Mouse (Mus musculus) embryonic facial prominence, embryonic 10.5 days (tissue): ENCODE data around the gene Sel1l. TPM values are rescaled to one million over a fixed set of nuclear protein-coding genes. Genes with fewer than 3 reads are reported as not detected.

Experiments used
- DNase-seq: peaks from one replicate; pipeline ENCODE4 v3.0.0-alpha.2; 2017; ENCODE audit warnings: low spot score
- H3K27ac ChIP-seq: fragments of 300-500 bp; sonication (generic); replicated peaks from 2 replicates; pipeline ENCODE4 v1.5.1; 2016; ENCODE audit warnings: mild to moderate bottlenecking
- H3K27me3 ChIP-seq: fragments of 300-500 bp; sonication (generic); replicated peaks from 2 replicates; pipeline ENCODE4 v1.6.1; 2016; ENCODE audit warnings: low read depth, mild to moderate bottlenecking; ENCODE audit not compliant: poor library complexity, severe bottlenecking
- H3K36me3 ChIP-seq: fragments of 300-500 bp; sonication (generic); replicated peaks from 2 replicates; pipeline ENCODE4 v1.6.1; 2016; ENCODE audit warnings: mild to moderate bottlenecking, moderate library complexity
- H3K4me1 ChIP-seq: fragments of 300-500 bp; sonication (generic); 2 replicates; pipeline ENCODE4 v1.6.1; 2016
- H3K4me3 ChIP-seq: fragments of 300-500 bp; sonication (generic); 2 replicates; pipeline ENCODE4 v1.5.1; 2016; ENCODE audit warnings: mild to moderate bottlenecking, moderate library complexity
- H3K9me3 ChIP-seq: fragments of 300-500 bp; sonication (generic); 2 replicates; pipeline ENCODE4 v1.6.1; 2016; ENCODE audit warnings: mild to moderate bottlenecking
- WGBS: fragments of 180-500 bp; shearing (Covaris S2); methylation state at CpG from one replicate; pipeline ENCODE4 v1.1.7; 2016; 5-methylcytosine and 5-hydroxymethylcytosine counted together
- microRNA-seq: library from miRNA; unstranded; fragments of <30 nt; microRNA quantifications from one replicate; pipeline ENCODE4, GENCODE M21; 2017
- polyA plus RNA-seq: library from polyadenylated mRNA; unstranded; fragments of >200 nt; fragmentation: Nextera tagmentation; extraction: Ambion mirVana; gene quantifications from 2 replicates; pipeline ENCODE4 v1.2.1, GENCODE M21; 2016

Sel1l gene
- polyA plus RNA-seq, 1 experiment from 2014 or later: 56.3 TPM

DNA sequence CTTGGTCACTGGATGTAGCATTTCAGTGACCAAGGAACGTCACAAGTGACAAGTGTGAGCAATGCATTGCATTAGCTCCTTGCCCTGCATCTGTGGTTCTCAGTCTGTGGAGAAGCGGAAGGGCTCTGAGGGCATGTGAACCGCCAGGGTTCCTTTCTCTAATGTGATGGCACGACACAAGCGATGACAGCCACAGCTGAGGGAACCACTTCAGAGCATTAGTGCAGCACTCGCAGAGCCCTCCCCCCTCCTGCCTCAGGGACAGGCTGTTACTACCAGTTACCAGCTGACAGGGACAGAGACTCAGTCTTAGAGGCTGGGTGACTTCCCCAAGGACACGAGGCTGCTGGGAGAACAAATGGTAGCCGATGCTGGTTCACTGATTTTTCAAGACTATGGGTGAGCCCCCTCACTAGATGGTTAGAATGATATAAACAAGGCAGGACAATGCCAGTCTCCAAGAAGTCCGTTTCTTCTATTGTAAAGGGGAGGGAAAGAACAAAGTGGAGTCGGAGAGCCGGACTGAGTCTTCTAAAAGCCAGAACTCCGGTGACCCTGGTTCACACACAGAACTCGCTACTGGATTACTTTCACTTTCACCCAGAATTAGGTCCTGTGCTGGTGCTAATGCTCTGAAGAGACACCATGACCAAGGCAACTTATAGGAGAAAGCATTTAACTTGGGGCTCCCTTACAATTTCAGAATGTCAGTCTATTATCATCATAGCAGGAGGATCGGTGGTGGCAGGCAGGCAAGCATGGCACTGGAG, 82.4 kb downstream of the Sel1l start:
- no peak for DNase-seq
- H3K9me3 ChIP-seq: no peaks in the 10 kb centered on the region
- no peaks in the 10 kb centered on the region for H3K27me3 ChIP-seq
- peaks cover 45% of the 10 kb centered on the region for H3K4me1 ChIP-seq
- no peaks in the 10 kb centered on the region for H3K36me3 ChIP-seq
- H3K27ac ChIP-seq: no peak overlapping the region; the same call in 1 of the 2 replicates
- 0 out of 2 replicates have a peak overlapping the region, but pooled peaks have one; percentile 6 for H3K4me3 ChIP-seq
- WGBS: 61% methylated on average over 14 of the region's 14 CpGs

DNA sequence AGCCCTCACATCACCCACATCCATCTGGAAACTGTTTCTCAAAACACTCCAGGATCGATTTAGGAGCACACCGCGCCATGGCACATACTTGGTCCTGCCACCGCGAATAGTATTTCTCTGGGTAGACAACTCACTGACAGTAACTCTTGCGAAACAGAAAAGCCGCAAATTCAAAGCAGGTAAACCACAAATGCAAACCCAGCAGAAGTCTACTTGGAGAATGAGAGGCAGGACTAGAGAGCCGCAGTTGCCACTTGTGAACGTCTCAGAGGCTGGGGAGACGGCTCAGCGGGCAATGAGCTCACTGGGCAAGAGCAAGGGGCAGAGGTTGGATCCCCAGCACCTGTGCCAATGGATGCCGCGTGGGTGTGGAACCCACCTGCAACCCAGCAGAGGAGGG, 83.5 kb downstream of the Sel1l start:
- no peaks in the 10 kb centered on the region for H3K27me3 ChIP-seq
- no peak overlapping the region for H3K4me3 ChIP-seq
- 70% methylated on average over 13 of the region's 13 CpGs for WGBS
- H3K27ac ChIP-seq: no peak overlapping the region
- H3K4me1 ChIP-seq: peaks cover 45% of the 10 kb centered on the region
- no peak for DNase-seq
- H3K36me3 ChIP-seq: no peaks in the 10 kb centered on the region
- H3K9me3 ChIP-seq: no peaks in the 10 kb centered on the region

DNA sequence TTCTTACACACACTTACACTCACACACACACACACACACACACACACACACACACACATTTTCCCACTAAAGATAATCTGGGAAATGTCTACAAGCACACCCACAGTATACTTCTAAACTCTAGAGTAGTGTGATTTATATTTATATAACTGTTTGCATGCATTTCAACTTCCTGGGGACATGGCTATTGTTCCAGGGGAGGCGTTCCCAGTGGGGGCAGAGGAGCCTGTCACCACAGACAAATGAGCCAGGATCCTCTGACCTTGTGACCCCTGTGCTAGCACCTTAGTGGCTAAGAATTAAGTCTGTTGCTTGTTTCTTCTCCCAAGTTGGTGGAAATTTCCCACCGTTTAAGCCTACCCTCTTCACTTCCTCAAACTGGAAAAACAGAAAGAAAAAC, 83.9 kb downstream of the Sel1l start:
- no peak overlapping the region for H3K27ac ChIP-seq
- no peaks in the 10 kb centered on the region for H3K27me3 ChIP-seq
- H3K9me3 ChIP-seq: no peaks in the 10 kb centered on the region
- 18% methylated on average over 2 of the region's 2 CpGs for WGBS
- no peak for DNase-seq
- no peaks in the 10 kb centered on the region for H3K36me3 ChIP-seq
- no peak overlapping the region for H3K4me3 ChIP-seq
- peaks cover 45% of the 10 kb centered on the region for H3K4me1 ChIP-seq

DNA sequence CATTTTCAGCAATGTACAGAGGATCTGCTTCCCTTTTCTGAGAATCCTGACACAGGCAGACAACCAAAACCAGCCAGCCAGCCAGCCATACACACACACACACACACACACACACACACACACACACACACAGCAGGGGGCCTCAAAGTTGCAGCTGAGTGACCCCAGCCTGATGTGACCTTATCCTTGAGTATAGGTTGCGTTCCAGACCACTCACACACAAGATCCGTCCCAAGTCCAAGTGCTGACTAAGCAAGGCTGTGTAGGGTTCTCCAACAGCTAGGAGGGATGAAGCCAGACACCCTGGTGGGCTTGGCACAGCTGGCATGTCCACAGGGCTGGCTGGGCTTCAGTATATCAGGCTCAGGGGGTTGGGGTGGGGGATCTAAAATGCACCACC, 84.5 kb downstream of the Sel1l start:
- 73% methylated on average over 2 of the region's 2 CpGs for WGBS
- no peak overlapping the region for H3K27ac ChIP-seq
- H3K9me3 ChIP-seq: no peaks in the 10 kb centered on the region
- H3K4me1 ChIP-seq: peaks cover 41% of the 10 kb centered on the region
- H3K36me3 ChIP-seq: no peaks in the 10 kb centered on the region
- H3K4me3 ChIP-seq: no peak overlapping the region
- no peak for DNase-seq
- H3K27me3 ChIP-seq: no peaks in the 10 kb centered on the region

DNA sequence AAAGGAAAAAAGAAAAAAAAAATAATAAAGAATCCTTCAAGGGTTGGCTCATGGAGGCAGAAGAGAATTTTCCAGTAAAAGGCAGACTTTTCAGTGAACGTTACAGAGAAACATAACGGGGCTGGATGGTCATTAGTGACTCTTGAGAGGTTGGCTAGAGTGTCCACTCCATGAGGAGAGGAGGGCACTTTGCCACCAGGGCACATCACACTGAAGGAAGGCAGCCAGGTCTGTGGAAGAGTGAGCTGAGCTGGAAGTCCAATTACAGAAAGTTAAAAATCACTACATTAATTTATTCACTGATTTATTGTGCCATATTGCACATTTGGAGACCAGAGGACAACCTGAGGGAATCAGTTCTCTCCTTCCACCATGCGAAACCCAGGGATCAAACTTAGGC, 89.1 kb downstream of the Sel1l start:
- Histone ChIP-seq H3K4me1 (peaks cover 31% of the 10 kb centered on the region), H3K27ac (no peak overlapping the region), H3K4me3 (no peak overlapping the region), H3K36me3 (no peaks in the 10 kb centered on the region), H3K9me3 (no peaks in the 10 kb centered on the region), H3K27me3 (no peaks in the 10 kb centered on the region)
- DNase-seq: no peak
- 92% methylated on average over 3 of the region's 3 CpGs for WGBS

DNA sequence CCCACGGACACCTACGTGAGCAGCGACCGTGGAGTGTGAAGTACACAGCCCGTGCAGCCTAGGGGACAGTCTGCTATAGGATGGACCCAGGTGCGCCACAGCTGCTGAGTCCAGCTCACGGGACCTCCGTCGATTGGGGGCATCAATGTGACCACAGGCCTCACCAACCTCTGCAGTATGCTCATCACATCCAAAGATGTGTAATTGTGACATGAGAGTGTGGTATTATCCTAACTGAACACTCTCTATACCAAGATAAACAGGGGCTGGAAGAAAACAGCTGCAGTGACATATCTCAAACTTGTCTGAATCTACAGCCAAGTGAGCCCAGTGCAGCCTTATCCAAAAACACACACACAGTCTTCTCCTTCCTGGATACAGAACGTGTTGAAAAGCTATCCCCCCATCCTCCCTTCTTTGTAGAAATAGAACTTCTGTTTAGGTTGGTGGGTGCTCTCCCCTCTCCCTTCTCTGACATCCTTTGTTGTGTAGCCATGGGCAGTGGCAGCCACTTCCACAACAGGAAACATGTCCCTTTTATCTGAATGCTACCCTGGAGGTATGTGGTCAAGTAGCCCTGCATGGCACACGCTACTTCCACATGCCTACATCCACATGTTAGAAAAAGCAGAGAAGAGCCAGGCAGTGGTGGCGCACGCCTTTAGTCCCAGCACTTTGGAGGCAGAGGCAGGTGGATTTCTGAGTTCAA, 90.9 kb downstream of the Sel1l start:
- no peaks in the 10 kb centered on the region for H3K27me3 ChIP-seq
- H3K9me3 ChIP-seq: no peaks in the 10 kb centered on the region
- no peak overlapping the region for H3K27ac ChIP-seq
- no peaks in the 10 kb centered on the region for H3K36me3 ChIP-seq
- no peak overlapping the region for H3K4me3 ChIP-seq
- peaks cover 19% of the 10 kb centered on the region for H3K4me1 ChIP-seq
- 87% methylated on average over 13 of the region's 13 CpGs for WGBS
- no peak for DNase-seq

DNA sequence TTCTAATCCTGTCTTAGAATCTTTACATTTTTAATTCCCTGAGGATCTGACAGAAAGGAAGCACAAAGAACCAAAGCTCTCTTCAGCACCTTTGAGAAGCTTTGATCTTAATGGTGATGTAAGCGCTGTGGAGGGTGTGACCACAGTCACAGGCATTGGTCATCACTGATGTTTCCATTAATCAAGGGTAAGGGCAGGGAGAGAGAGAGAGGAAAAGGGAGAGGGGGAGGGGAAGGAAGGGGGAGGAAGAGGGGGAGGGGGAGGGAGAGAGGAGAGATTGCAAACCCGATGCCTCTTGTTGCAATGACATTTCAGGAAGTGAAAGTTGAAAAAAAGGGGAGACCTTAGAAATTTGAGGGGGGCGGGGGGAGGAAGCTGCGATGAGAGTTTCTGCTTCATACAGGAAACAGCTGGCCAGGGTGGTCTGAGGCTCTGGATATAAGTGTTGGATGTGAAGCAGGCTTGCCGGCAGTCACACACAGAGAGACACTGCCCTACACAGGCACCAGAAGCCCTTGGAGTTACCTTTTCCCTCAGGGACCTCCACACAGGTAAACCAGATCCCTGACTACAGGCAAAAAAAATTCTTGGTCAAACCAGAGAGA, 92.3 kb downstream of the Sel1l start:
- Histone ChIP-seq H3K27ac (no peak overlapping the region), H3K4me3 (no peak overlapping the region), H3K36me3 (no peaks in the 10 kb centered on the region), H3K4me1 (peaks cover 14% of the 10 kb centered on the region), H3K27me3 (no peaks in the 10 kb centered on the region), H3K9me3 (no peaks in the 10 kb centered on the region)
- no peak for DNase-seq
- 57% methylated on average over 5 of the region's 5 CpGs for WGBS

Small RNA genes lying within 50 kb of the gene (microRNA-seq; reads per million reads assigned to microRNA genes)
- not detected for gene Gm22015

Other genes with a start within 250 kb of the Sel1l start
- 6.1 and 7.0 TPM in 2 replicates for gene Ston2, start 60.8 kb downstream of the Sel1l start, polyA plus RNA-seq